Mouse (Mus musculus) embryonic facial prominence, embryonic 14.5 days (tissue): Measurements from ENCODE around the gene Tac4. TPM values are rescaled to one million over a fixed set of nuclear protein-coding genes. Genes with fewer than 3 reads are reported as not detected.

Source experiments
- ATAC-seq: fragments of 200-750 bp; cut with Nextera tagmentation; 2 replicates; pipeline ENCODE4 v1.8.0; 2017; ENCODE audit warnings: low read depth, moderate number of reproducible peaks, moderate TSS enrichment
- DNase-seq: peaks from one replicate; pipeline ENCODE4 v3.0.0-alpha.2; 2015; ENCODE audit warnings: low spot score
- H3K27ac ChIP-seq: fragments of 300-500 bp; sonication (generic); replicated peaks from 2 replicates; pipeline ENCODE4 v1.5.1; 2014; ENCODE audit warnings: low read depth, mild to moderate bottlenecking, low read length, moderate library complexity
- H3K27me3 ChIP-seq: fragments of 300-500 bp; sonication (generic); replicated peaks from 2 replicates; pipeline ENCODE4 v1.6.1; 2014; ENCODE audit warnings: low read length; ENCODE audit not compliant: control insufficient read depth, insufficient read depth
- H3K36me3 ChIP-seq: fragments of 300-500 bp; sonication (generic); 2 replicates; pipeline ENCODE4 v1.6.1; 2014; ENCODE audit warnings: low read length, mixed read lengths; ENCODE audit not compliant: control insufficient read depth, insufficient read depth
- H3K4me1 ChIP-seq: fragments of 300-500 bp; sonication (generic); 2 replicates; pipeline ENCODE4 v1.6.1; 2014; ENCODE audit warnings: antibody characterized with exemption, low read length; ENCODE audit not compliant: control insufficient read depth, insufficient read depth
- H3K4me2 ChIP-seq: fragments of 300-500 bp; sonication (generic); 2 replicates; pipeline ENCODE4 v1.6.1; 2014; ENCODE audit warnings: low read depth, mild to moderate bottlenecking, low read length, moderate library complexity, mixed read lengths
- H3K4me3 ChIP-seq: fragments of 300-500 bp; sonication (generic); 2 replicates; pipeline ENCODE4 v1.5.1; 2014; ENCODE audit warnings: low read depth, mild to moderate bottlenecking, low read length
- H3K9ac ChIP-seq: fragments of 300-500 bp; sonication (generic); 2 replicates; pipeline ENCODE4 v1.6.1; 2014; ENCODE audit warnings: low read depth, mild to moderate bottlenecking, low read length, moderate library complexity, mixed read lengths
- H3K9me3 ChIP-seq: fragments of 300-500 bp; sonication (generic); 2 replicates; pipeline ENCODE4 v1.6.1; 2016; ENCODE audit warnings: low read length; ENCODE audit not compliant: control insufficient read depth
- WGBS: fragments of 180-500 bp; shearing (Covaris S2); extraction: QIAGEN DNeasy Blood & Tissue Kit; methylation state at CpG from one replicate; pipeline ENCODE4 v1.1.7; 2014; 5-methylcytosine and 5-hydroxymethylcytosine counted together
- polyA plus RNA-seq: library from polyadenylated mRNA; unstranded; fragments of >200 nt; fragmentation: Nextera tagmentation; extraction: Ambion mirVana; gene quantifications from 2 replicates; pipeline ENCODE4 v1.2.1, GENCODE M21; 2014

Gene Tac4
- polyA plus RNA-seq, 1 experiment from 2014 or later, result not detected

- WGBS, result 45% methylated on average over 6 of the region's 6 CpGs
- H3K9me3 ChIP-seq, result no peaks in the 10 kb centered on the region
- ATAC-seq, result no peak
These were observed 5.4 kb downstream of the Tac4 start for GRCm38 (mm10) chr11:95266540-95267245.

GRCm38 (mm10) chr11:95273661-95274060, 12.3 kb downstream of the Tac4 start:
- DNase-seq (no peak), ATAC-seq (no peak)
- Histone ChIP-seq H3K27me3 (no peaks in the 10 kb centered on the region), H3K9me3 (no peaks in the 10 kb centered on the region), H3K4me1 (no peaks in the 10 kb centered on the region), H3K9ac (no peak overlapping the region), H3K36me3 (peaks cover 97% of the 10 kb centered on the region), H3K4me3 (no peak overlapping the region), H3K4me2 (no peak overlapping the region), H3K27ac (no peak overlapping the region)
- 83% methylated on average over 5 of the region's 5 CpGs for WGBS

More at GRCm38 (mm10) chr11:95266540-95267245, 5.4 kb downstream of the Tac4 start:
- no peak overlapping the region for H3K4me2 ChIP-seq
- H3K27me3 ChIP-seq, result no peaks in the 10 kb centered on the region
- no peak for DNase-seq
- no peak overlapping the region for H3K4me3 ChIP-seq
- H3K9ac ChIP-seq, result no peak overlapping the region
- H3K4me1 ChIP-seq, result peaks cover 4% of the 10 kb centered on the region; the same call in 1 of the 2 replicates
- H3K27ac ChIP-seq, result no peak overlapping the region
- peaks cover 31% of the 10 kb centered on the region for H3K36me3 ChIP-seq

- Histone ChIP-seq H3K4me2 (no peak overlapping the region), H3K27ac (no peak overlapping the region), H3K4me3 (no peak overlapping the region), H3K36me3 (peaks cover 100% of the 10 kb centered on the region), H3K9ac (no peak overlapping the region), H3K4me1 (no peaks in the 10 kb centered on the region), H3K27me3 (no peaks in the 10 kb centered on the region), H3K9me3 (no peaks in the 10 kb centered on the region)
- DNase-seq (no peak), ATAC-seq (no peak)
- WGBS, result 93% methylated on average over 3 of the region's 3 CpGs
These were observed 13.3 kb downstream of the Tac4 start for GRCm38 (mm10) chr11:95274613-95275012.

GRCm38 (mm10) chr11:95276056-95276455, 14.7 kb downstream of the Tac4 start:
- ATAC-seq (no peak), DNase-seq (no peak)
- H3K4me3 ChIP-seq, result no peak overlapping the region
- H3K9me3 ChIP-seq, result no peaks in the 10 kb centered on the region
- peaks cover 100% of the 10 kb centered on the region for H3K36me3 ChIP-seq
- H3K27ac ChIP-seq, result no peak overlapping the region
- no peaks in the 10 kb centered on the region for H3K27me3 ChIP-seq
- WGBS, result 92% methylated on average over 6 of the region's 6 CpGs
- H3K4me1 ChIP-seq, result no peaks in the 10 kb centered on the region
- H3K9ac ChIP-seq, result no peak overlapping the region
- no peak overlapping the region for H3K4me2 ChIP-seq

GRCm38 (mm10) chr11:95279061-95279659, 17.8 kb downstream of the Tac4 start:
- Histone ChIP-seq H3K4me1 (no peaks in the 10 kb centered on the region), H3K9me3 (no peaks in the 10 kb centered on the region), H3K4me2 (no peak overlapping the region), H3K27ac (no peak overlapping the region), H3K4me3 (no peak overlapping the region), H3K27me3 (no peaks in the 10 kb centered on the region), H3K9ac (no peak overlapping the region), H3K36me3 (peaks cover 100% of the 10 kb centered on the region)
- ATAC-seq, result no peak
- no peak for DNase-seq
- 90% methylated on average over 4 of the region's 4 CpGs for WGBS

- WGBS, result 94% methylated on average over 5 of the region's 5 CpGs
- Histone ChIP-seq H3K9ac (no peak overlapping the region), H3K9me3 (no peaks in the 10 kb centered on the region), H3K4me3 (no peak overlapping the region), H3K4me1 (no peaks in the 10 kb centered on the region), H3K27me3 (no peaks in the 10 kb centered on the region), H3K27ac (no peak overlapping the region), H3K36me3 (peaks cover 100% of the 10 kb centered on the region), H3K4me2 (no peak overlapping the region)
- DNase-seq (no peak), ATAC-seq (no peak)
These were observed 21.0 kb downstream of the Tac4 start for GRCm38 (mm10) chr11:95282331-95282730.

GRCm38 (mm10) chr11:95291998-95292397, 30.7 kb downstream of the Tac4 start:
- H3K9ac ChIP-seq, result no peak overlapping the region
- no peaks in the 10 kb centered on the region for H3K9me3 ChIP-seq
- no peak overlapping the region for H3K27ac ChIP-seq
- WGBS, result 74% methylated on average over 4 of the region's 4 CpGs
- ATAC-seq, result no peak
- H3K4me2 ChIP-seq, result no peak overlapping the region
- peaks cover 90% of the 10 kb centered on the region for H3K36me3 ChIP-seq
- DNase-seq, result no peak
- H3K4me3 ChIP-seq, result no peak overlapping the region
- no peaks in the 10 kb centered on the region for H3K27me3 ChIP-seq
- H3K4me1 ChIP-seq, result no peaks in the 10 kb centered on the region

- peaks cover 87% of the 10 kb centered on the region for H3K36me3 ChIP-seq
- H3K4me3 ChIP-seq, result no peak overlapping the region
- H3K27ac ChIP-seq, result no peak overlapping the region
- no peaks in the 10 kb centered on the region for H3K4me1 ChIP-seq
- ATAC-seq, result no peak
- no peaks in the 10 kb centered on the region for H3K9me3 ChIP-seq
- DNase-seq, result no peak
- H3K4me2 ChIP-seq, result no peak overlapping the region
- H3K27me3 ChIP-seq, result no peaks in the 10 kb centered on the region
- no peak overlapping the region for H3K9ac ChIP-seq
- WGBS, result 82% methylated on average over 8 of the region's 8 CpGs
These were observed 31.8 kb downstream of the Tac4 start for GRCm38 (mm10) chr11:95293017-95293624.
